Mouse (Mus musculus): ENCODE results near the gene Leng8.

The Leng8 gene

DNA sequence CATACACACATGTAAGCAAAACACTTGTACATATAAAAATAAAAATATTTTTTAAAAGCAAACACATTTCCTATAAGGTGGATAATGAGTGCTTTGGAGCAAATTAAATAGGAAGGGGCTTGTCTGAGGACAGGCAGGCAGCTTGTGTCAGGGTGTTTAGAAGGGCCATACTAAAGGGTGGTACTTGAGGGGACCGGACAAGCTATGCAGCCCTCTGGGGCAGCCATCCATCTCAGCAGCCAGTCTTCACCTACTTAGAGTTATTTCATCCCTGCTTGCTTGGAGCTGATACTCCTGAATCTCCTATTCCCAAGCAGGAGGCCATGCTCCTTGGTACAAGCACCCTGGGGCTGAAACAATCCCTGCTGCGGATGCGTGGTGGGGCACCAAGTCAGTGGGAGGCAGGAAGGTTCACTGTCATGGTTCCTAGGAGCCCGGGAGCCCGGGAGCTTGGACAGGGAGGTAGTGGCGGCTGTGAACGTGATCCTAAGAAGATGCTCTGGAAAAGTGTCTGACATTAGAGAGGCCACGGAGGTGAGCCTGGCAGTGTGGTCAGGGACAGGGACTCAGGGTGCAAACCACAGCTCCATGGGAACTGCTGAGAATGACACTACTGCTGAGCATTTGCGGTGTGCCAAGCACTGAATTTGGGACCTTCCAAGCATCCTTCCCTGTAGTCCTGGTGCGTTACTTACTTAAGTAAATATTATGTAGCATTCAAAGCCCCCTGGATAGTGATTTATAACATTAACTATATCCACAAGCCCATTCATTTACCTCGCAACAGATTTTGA is 9.7 kb upstream of the Leng8 start:
- no peak for DNase-seq (ENCODE audit: low read depth, low spot score)

DNA sequence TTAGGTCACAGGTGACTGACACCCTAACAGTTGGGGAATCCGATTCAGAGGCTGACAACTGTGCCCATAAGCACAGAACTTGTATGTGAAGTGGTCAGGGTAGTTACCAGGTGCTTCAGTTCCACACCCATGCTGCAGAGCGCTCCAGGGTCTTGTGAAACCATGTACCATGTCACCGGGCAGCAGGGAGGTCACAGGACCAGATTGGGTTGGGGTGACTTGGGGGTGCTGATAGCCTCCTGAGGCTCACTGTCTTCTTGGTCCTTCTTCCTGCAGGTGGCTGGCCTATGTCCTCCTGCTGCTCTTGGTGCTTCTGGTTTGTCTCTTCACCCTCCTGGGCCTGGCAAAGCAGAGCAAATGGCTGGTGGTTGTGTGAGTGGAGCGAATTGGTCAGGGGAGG is 8.9 kb upstream of the Leng8 start:
- DNase-seq (ENCODE audit: low read depth, low spot score): no peak

DNA sequence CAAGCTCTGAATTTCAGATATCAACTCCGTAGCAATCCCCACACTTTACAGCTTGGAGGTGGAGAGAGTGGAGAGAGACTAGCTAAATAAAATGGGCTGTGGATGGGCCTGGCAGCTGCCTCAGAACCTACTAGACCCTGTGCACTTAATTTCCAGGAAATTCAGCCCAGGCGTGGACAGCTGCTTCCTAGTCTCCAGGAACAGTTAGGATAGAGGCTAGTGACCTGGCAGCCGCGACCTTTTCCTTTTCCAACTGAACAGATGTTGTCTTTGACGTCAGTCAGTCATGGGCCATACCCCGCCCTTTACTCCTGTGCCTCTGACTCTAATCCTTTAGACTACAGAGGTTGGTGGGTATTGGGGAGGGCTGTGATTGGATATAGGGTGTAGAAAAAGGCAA is 8.0 kb upstream of the Leng8 start:
- no peak for DNase-seq (ENCODE audit: low read depth, low spot score)

DNA sequence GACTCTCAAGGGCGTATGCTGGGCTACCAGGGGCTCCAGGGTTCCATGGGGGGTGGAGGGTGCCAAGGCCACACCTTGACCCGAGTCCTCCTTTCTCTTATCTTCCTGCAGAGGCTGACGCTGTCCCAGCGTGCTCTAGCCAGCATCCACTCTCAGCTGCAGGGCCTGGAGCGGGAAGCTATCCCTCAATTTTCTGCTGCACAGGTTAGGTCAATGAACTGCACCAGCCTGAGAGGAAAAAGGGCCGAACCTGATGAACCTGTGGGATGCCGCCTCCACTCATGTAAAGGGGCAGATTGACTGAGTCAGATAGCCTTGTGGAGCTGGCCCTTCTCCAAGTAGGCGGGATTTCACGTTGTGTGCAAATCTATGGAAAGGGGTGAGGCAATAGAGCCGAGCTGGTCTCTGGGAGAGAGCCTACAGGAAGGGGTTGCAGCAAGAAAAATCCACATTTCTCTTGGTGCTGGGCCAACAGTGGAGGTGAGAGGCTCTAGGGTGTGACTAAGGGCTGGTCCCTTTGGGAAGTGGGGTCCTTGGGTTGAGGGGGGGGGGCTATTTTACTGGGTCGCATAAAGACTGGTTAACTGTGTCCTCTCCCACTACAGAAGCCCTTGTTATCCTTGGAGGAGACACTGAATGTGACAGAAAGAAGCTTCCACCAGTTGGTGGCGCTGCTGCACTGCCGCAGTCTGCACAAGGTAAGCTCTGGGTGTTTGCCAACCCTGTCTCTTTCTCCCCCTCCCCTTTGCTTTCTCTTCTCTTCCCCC is 6.0 kb upstream of the Leng8 start:
- DNase-seq (ENCODE audit: low read depth, low spot score): no peak

DNA sequence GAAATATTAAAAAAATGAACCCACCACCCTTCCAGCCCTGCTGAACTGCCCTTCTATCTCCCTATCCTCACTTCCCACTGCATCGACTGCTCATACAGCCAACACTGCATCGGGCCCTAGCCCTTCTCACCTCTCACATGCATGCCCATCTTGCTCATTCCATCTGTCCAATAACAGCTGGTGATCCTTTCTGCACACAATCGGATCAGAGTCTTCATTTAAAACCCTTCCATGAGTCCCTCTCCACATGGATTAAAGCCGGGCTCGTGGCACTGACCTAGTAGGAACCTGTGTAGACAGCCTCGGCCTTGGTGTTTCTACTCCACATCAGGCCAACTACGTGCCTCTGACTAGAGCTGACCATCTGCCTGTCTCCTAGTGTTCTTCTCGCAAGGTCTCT is 4.9 kb upstream of the Leng8 start:
- DNase-seq (ENCODE audit: low read depth, low spot score): no peak

DNA sequence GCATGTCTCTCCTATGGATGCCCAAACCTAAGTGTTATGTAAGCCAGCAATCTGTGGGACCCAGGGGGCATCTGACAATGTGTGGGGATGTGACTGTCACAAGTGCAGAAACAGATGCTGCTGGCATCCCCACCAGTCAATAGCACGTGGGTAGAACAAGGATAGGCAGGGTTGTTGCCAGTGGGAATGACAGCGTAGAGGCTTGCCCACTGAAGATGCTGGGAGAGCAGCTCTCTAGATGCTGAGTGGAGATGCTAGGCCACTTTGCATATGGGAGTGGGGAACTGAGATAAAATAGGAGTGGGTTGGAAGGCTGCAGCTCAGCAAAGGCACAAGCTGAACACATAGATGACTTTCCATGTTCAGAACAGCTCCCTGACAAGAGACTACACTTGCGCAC is 4.3 kb upstream of the Leng8 start:
- no peak for DNase-seq (ENCODE audit: low read depth, low spot score)

DNA sequence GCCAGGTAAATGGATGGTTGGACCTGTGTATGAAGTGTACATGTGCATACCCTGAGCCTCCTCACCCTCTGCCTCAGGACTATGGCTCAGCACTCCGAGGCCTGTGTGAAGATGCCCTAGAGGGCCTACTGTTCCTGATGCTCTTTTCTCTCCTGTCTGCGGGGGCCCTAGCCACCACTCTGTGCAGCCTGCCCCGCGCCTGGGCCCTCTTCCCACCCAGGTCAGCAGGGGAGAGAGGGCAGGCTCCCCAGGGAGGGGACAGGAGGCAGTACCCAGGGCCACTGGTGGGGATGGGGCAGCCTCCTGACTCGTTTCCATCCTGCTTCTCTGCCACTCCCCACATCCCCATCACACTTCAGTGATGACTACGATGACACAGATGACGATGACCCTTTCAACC is 3.8 kb upstream of the Leng8 start:
- DNase-seq (ENCODE audit: low read depth, low spot score): no peak

DNA sequence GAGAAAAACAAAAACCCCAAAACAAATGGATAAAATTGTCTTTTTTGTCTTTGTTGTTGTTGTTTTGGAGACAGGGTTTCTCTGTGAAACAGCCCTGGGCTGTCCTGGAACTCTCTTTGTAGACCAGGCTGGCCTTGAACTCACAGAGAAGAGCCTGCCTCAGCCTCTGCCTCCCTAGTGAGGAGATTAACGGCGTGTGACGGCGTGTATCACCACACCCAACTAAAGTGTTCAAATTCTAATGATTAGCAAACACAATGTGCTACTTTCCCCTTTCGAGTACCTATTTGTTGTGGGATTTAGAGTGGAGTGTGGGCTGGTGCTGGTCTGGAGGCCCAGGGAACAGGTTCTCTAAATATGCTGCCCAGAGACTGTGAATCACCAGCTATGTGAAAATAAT is 1.9 kb upstream of the Leng8 start:
- DNase-seq (ENCODE audit: low read depth, low spot score): no peak

DNA sequence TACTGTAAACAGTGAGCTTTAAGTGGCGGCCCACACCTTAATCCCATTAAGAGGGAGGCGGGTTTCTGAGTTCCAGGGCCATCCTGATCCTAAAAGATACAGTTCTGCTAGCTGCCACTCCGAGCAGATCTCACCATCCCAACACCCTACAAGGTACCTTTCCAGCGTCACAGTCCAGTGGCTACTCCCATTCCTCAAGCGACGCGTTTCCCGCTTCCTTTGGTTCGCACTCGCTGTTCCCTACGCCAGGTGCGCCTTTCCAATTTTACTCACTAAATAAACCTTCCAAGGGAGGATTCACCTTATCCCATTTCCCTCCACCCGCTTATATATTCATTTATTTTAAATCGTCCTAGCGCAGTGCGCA is 452 bp upstream of the Leng8 start:
- no peak for DNase-seq (ENCODE audit: low read depth, low spot score)

DNA sequence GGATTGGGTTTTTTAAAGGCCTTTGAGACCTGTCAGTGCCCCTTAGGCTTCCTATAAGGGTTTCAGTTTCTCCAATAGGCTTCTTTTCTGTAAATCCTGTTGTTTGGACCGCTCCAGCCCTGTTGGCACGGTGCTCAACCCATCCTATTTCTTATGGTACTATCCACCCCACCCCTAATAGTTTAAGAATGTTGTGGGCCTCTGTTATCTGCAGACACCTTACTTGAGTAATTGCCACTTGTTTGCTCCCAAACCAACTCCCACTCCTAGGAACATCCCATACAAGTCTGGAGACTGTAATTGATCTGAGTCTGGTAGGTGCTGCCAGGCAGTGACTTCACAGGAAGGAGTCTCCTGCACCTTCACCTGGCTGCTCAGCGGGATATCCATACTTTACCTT is 907 bp downstream of the Leng8 start:
- DNase-seq (ENCODE audit: low read depth, low spot score): no peak

DNA sequence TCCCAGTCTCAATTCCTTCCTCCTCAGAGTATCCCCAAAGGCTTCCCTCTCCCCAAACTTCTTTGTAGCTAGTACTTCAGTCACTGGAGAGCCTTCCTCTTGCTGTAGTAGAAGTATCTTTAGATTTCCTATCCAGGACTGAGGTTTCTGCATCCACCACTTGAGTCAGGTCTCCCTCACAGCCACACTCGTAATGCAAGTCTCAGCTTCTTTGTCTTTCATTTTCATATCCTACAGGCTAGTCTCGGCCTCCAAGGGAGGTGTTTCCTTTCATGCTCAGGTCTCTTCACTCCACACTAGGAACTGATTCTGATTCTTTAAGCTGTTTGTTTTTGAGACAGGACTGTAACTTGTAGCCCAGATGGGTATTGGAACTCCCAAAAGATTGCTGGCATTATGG is 1.3 kb downstream of the Leng8 start:
- no peak for DNase-seq (ENCODE audit: low read depth, low spot score)

DNA sequence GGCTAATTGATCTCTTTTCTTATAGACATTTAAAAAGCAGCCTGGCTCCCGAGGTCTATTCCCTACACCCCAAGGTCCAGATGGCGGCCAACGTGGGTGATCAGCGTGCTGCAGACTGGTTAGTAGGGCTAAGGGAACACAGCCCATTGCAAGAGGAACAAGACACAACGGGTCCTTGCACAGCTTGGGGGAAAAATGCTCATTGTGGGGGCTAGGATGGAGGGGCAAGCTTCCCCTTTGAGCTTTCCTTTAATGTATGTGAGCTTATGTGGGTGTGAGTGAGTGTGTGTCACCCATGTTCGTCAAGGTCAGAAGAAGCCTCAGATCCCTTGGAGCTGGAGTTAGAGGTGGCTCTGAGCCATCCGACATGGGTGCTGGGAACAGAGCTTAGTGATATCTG is 1.8 kb downstream of the Leng8 start:
- DNase-seq (ENCODE audit: low read depth, low spot score): no peak

DNA sequence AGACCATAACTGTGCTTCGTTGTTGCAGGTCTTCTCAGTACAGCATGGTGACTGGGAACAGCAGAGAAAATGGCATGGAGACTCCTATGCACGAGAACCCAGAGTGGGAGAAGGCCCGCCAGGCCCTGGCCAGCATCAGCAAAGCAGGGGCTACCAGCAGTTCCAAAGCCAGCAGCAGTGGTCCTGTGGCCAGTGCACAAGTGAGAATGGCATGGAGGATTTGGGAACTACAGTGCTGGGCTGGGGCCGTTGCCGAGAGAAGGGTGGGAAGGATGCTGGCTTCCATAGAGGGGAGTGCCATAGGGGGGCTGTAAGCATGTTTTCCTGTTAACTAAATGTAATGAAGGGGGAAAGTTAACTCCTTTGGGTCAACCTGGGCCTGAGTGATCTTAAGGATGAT is 2.6 kb downstream of the Leng8 start:
- no peak for DNase-seq (ENCODE audit: low read depth, low spot score)

DNA sequence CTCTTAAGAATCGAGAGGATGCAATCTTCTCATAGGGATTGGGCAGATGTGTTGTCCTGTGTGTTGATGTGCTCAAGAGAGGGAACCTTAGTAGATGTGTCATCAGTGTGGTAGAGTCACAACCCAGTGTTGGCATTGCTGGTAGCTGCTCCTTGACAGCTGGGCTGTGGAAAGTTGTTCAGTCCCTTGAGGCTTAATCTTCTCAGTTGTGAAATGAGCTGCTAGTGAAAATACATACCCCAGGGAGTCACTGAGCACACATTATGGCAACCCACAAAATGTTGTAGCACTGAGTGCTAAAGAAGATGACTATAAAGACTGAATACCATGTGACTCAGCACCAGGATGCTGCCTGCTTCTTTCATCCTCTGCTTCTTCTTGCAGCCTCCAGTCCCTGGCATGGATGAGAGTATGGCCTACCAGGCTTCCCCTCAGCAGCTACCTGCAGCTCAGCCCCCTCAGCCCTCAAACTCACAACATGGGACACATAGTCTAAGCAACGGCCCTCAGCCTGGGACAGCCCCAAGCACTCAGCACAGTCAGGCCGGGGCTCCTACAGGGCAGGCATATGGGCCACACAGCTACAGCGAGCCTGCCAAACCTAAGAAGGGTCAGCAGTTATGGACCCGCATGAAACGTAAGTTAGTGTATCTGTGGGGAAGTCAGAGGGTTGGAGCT is 4.9 kb downstream of the Leng8 start:
- DNase-seq (ENCODE audit: low read depth, low spot score): no peak

DNA sequence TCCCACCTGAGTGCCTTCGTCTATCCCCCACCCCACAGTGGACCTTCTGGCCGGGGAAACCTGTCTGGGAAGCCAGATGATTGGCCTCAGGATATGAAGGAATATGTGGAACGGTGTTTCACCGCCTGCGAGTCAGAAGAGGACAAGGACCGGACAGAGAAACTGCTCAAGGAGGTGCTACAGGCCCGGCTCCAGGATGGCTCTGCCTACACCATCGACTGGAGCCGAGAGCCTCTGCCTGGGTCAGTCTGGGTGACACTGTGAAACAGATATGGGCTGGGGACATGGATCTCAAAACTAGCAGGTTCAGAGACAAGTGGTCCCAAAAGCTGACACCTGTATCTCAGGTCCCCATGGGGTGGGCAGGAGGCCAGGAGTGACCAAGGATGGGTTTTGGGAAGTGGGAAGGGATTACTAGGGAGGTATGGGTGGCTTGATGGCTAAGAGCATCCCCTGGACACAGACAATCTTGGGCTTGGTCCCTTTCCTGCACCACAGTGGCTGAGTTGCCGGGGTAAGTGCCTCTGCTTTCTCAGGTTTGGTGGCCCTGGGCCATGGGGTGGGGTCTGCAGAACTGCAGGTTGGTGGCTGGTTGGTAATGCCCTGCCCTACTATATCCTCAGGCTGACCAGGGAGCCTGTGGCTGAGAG is 6.1 kb downstream of the Leng8 start:
- no peak for DNase-seq (ENCODE audit: low read depth, low spot score)

DNA sequence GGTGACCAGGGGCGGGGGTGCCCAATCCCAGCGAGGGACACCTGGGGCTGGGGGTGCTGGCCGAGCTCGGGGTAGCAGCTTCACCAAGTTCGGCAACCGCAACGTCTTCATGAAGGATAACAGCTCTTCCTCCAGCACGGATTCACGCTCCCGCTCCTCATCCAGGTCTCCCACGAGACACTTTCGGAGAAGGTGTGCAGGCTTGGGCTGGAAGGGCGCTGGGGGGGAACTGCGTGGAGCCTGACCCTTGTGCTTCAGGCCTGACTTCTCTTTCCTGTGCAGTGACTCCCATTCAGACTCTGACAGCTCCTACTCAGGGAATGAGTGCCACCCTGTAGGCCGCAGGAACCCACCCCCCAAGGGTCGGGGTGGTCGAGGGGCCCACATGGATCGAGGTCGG is 6.7 kb downstream of the Leng8 start:
- no peak for DNase-seq (ENCODE audit: low read depth, low spot score)

DNA sequence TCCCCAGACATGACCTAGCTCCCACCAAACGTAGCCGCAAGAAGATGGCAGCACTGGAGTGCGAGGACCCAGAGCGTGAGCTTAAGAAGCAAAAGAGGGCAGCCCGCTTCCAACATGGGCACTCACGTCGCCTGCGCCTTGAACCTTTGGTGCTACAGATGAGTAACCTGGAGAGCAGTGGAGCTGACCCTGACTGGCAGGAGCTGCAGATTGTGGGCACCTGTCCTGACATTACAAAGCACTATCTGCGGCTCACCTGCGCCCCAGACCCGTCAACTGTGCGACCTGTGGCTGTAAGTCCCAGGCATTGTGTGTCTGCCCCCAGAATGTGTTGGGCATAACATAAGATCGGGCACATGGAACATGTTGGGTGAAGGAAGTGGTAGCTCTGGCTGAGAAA is 7.2 kb downstream of the Leng8 start:
- DNase-seq (ENCODE audit: low read depth, low spot score): no peak

DNA sequence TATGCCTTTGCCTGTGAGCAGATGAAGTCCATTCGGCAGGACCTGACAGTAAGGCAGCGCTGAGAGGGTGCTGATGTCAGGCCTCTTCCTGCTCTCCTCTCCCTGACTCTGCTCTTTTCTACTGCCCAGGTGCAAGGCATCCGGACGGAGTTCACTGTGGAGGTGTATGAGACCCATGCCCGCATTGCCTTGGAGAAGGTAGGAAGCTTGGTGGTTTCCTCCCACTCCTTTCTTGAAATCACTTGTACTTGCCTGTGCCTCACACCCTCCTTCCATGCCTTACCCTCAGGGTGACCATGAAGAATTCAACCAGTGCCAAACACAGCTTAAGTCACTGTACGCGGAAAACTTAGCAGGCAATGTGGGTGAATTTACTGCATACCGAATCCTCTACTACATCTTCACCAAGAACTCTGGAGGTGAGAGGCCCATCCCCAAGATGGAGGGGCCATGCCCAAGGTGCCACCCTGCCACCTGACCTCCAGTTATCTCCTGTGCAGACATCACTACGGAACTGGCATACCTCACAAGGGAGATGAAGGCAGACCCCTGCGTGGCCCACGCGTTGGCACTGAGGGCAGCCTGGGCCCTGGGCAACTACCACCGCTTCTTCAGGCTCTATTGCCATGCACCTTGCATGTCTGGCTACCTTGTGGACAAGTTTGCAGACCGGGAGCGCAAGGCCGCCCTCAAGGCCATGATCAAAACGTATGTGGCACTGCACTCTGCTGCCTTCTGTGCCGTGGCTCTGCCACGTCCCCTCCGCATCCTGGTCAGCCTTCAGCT is 8.1 kb downstream of the Leng8 start:
- no peak for DNase-seq (ENCODE audit: low read depth, low spot score)

DNA sequence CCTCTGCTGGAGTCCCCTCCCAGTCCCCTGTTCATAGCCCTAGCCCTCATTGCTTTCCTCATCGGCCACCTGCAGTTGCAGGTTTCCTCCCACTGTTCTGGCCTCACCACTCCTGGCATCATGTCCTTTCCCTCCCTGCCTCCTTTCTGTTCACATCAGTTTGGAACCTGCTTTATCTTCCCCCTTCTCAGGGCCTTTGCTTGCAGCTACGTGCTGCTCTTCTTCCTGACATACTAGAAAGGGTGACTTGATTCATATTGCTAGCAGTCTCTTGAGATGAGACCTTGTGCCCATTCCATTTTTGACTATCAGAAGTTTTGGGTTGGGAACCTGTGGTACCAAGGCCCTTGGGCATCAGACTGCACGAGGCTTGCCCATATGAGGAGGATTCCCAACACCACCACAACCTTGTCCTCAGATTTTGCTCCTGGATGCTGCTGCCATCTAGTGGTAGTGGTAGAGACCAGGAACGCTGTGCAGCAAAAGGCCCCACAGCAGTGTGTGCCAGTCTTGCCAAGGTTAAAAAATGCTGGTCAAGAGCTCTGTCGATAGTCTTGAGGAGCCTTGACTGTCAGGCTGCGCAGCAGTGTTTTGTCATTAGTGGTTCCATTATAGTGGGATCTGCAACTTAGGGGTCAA is 8.8 kb downstream of the Leng8 start:
- DNase-seq (ENCODE audit: low read depth, low spot score): no peak

DNA sequence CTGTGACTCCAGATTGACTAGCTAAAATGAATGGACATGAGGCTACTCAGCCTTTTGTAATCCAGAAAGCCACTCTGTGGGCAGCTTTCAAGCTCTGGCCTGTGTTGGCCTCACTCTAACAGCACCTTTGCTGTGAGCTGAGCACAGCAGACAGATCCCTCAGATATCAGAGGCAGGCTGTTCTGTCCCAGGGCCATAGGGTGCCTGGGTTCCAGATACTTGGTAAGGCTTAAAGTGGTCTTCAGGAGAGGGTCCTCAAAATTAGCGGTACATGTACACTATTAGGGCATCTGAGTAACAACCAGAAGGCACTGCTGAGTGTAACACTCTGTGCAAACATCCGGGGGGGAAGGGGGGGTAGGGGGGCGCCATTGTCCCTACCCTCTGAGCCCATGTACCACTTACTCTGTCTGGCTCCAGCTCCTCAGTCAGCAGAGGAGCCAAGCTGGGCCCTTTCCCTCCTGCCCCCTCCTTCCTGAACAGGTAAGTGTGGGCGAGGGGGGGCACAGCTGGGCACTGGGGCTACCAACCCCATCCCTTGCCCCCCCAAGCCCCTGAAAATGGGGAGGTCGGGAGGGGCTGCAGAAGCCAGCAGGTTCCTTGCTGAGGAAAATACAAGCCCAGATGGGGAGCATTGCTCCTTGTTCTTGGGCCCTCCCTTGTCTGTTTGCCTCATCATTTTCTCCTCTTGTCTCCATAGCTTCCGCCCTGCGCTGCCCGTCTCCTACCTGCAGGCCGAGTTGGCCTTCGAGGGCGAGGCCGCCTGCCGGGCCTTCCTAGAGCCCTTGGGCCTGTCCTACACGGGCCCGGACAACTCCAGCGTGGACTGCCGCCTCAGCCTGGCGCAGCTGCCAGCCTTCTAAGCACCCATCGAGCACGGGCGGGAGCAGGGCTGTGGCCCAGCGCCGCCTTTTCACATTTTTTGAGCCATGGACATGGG is 9.7 kb downstream of the Leng8 start:
- DNase-seq (ENCODE audit: low read depth, low spot score): no peak

Data from embryo, embryonic 11.5 days (tissue).